Mouse (Mus musculus) forebrain, embryonic 15.5 days (tissue): ENCODE data around the gene 4930442H23Rik. TPM values are rescaled to one million over a fixed set of nuclear protein-coding genes. Genes with fewer than 3 reads are reported as not detected.

Source experiments
- polyA plus RNA-seq: library from polyadenylated mRNA; unstranded; fragments of >200 nt; fragmentation: Nextera tagmentation; extraction: Ambion mirVana; gene quantifications from 2 replicates; pipeline ENCODE4 v1.2.1, GENCODE M21; 2015

4930442H23Rik gene
- polyA plus RNA-seq, 1 experiment from 2014 or later, result 0.14 TPM

Other genes starting within 250 kb of the 4930442H23Rik start
- 30.8 and 32.1 TPM in 2 replicates for gene Gng7, start 168.9 kb downstream of the 4930442H23Rik start, polyA plus RNA-seq
- gene Diras1, start 158.2 kb downstream of the 4930442H23Rik start, polyA plus RNA-seq, result 32.6 and 36.0 TPM in 2 replicates
- gene Slc39a3, start 146.4 kb downstream of the 4930442H23Rik start, polyA plus RNA-seq, result 46.3 TPM in 2 replicates
- gene Sgta, start 123.7 kb downstream of the 4930442H23Rik start, polyA plus RNA-seq, result 316 and 320 TPM in 2 replicates
- 60.0 and 61.7 TPM in 2 replicates for gene Thop1, start 113.8 kb downstream of the 4930442H23Rik start, polyA plus RNA-seq
- gene Creb3l3, start 85.0 kb downstream of the 4930442H23Rik start, polyA plus RNA-seq, result 0.13 and 0.25 TPM in 2 replicates
- 211 and 229 TPM in 2 replicates for gene Map2k2, start 77.9 kb downstream of the 4930442H23Rik start, polyA plus RNA-seq
- gene Zbtb7a, start 48.6 kb downstream of the 4930442H23Rik start, polyA plus RNA-seq, result 12.1 and 15.1 TPM in 2 replicates
- gene Pias4, start 15.9 kb downstream of the 4930442H23Rik start, polyA plus RNA-seq, result 54.9 and 57.8 TPM in 2 replicates
- 633 and 637 TPM in 2 replicates for gene Eef2, start 7.2 kb downstream of the 4930442H23Rik start, polyA plus RNA-seq
- gene Dapk3, start 844 bp downstream of the 4930442H23Rik start, polyA plus RNA-seq, result 56.8 and 61.3 TPM in 2 replicates
- 0.11 TPM in 1 of 2 replicates, not detected in the other for gene Nmrk2, start 18.2 kb upstream of the 4930442H23Rik start, polyA plus RNA-seq
- 72.6 and 75.3 TPM in 2 replicates for gene Atcay, start 47.0 kb upstream of the 4930442H23Rik start, polyA plus RNA-seq
- gene Zfr2, start 49.3 kb upstream of the 4930442H23Rik start, polyA plus RNA-seq, result 19.5 and 21.2 TPM in 2 replicates
- 22.4 TPM in 2 replicates for gene Matk, start 69.1 kb upstream of the 4930442H23Rik start, polyA plus RNA-seq
- 97.3 and 104 TPM in 2 replicates for gene Mrpl54, start 83.1 kb upstream of the 4930442H23Rik start, polyA plus RNA-seq
- gene Apba3, start 83.1 kb upstream of the 4930442H23Rik start, polyA plus RNA-seq, result 33.5 and 37.5 TPM in 2 replicates
- gene Tjp3, start 107.7 kb upstream of the 4930442H23Rik start, polyA plus RNA-seq, result 8.5 and 9.0 TPM in 2 replicates
- 123 and 127 TPM in 2 replicates for gene Pip5k1c, start 109.1 kb upstream of the 4930442H23Rik start, polyA plus RNA-seq
- 40.7 and 42.4 TPM in 2 replicates for gene Cactin, start 137.3 kb upstream of the 4930442H23Rik start, polyA plus RNA-seq
- gene Tbxa2r, start 144.9 kb upstream of the 4930442H23Rik start, polyA plus RNA-seq, result 3.1 and 4.3 TPM in 2 replicates
- gene Gipc3, start 159.4 kb upstream of the 4930442H23Rik start, polyA plus RNA-seq, result not detected in 2 replicates
- gene Hmg20b, start 166.6 kb upstream of the 4930442H23Rik start, polyA plus RNA-seq, result 41.4 and 43.3 TPM in 2 replicates
- gene Mfsd12, start 173.6 kb upstream of the 4930442H23Rik start, polyA plus RNA-seq, result 11.2 and 11.9 TPM in 2 replicates
- 0.73 and 1.3 TPM in 2 replicates for gene 4930404N11Rik, start 182.0 kb upstream of the 4930442H23Rik start, polyA plus RNA-seq
- 133 and 135 TPM in 2 replicates for gene Fzr1, start 194.7 kb upstream of the 4930442H23Rik start, polyA plus RNA-seq
- gene Dohh, start 200.6 kb upstream of the 4930442H23Rik start, polyA plus RNA-seq, result 88.2 and 89.0 TPM in 2 replicates
- 5.4 and 6.6 TPM in 2 replicates for gene Gm48551, start 200.6 kb upstream of the 4930442H23Rik start, polyA plus RNA-seq
- 2.9 and 3.1 TPM in 2 replicates for gene Gm48552, start 205.2 kb upstream of the 4930442H23Rik start, polyA plus RNA-seq
- gene Smim24, start 209.2 kb upstream of the 4930442H23Rik start, polyA plus RNA-seq, result 1.2 and 1.8 TPM in 2 replicates